Mouse (Mus musculus) right cerebral cortex, postnatal 25 days (tissue): ENCODE data around the gene Slc35b2.

Experiments
- DNase-seq: peaks from one replicate; pipeline ENCODE4 v3.0.0; 2022

Slc35b2 gene

DNA sequence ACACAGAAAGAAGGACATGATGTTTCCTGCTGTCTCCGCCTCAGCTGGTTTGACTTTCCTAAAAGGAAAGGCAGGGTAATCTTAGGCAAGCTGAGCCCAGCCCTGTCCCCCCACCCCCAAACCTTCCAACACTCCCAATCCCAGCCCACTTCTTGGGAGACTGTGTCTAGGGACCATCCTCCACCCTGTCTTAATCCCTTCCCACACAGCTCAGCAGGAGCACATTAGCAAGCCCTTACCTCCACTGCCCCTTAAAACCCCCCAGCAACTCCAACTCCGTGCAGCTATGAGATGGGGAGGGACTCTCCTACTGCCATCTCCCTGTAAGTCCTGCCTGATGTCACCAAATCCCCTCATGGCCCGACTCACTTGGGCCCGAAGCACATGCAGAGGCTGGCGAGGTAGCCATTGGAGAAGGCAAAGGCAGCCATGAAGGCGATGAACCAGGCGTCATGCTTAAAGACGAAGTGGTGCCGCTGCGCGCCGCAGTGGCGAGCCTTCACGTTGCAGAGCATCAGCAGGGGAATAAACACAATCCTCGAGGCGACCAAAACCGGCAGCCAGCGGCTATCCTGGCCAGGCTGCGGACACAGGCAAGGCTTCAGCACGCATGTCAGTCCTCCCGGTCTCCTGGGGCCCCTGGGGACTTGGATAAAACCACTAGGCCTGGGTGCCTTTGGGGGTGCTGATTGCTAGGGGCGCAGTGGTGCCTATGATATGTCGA is 22.2 kb downstream of the Slc35b2 start:
- no peak for DNase-seq

DNA sequence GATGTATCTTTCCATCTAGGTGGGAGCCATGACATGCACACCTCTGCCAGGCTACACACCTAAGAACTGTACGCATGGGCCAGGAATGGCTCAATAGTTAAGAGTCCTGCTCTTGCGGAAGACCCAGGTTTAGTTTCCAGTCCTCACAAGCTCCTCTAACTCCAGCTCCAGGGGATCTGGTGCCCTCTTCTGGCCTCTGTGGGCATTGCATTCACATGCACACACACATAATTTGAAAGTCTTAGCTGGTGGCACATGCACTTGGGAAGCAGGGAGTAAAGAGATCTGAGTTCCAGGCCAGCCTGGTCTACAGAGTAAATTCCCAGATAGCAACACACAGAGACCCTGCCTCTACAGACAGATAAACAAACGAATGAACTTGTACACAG is 22.8 kb downstream of the Slc35b2 start:
- DNase-seq: no peak

DNA sequence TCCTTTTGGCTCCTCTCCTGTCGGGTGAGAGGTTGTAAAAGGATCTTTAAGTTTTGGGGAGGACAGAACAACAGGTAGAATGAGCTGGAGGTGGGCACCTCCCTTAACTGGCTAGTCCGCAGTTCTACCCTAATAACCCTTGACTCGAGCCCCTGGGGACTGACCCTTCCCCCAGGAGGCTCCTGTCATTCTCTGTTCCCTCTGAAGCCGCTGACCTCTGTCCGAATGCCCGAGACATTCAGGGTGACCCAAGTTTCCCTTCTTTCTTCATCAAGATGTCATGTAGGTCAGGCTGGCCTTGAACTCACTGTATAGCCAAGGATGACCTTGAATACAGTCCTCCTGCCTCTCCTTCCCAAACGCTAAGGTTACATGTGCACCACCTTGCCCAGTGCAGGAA is 24.7 kb downstream of the Slc35b2 start:
- DNase-seq: no peak

DNA sequence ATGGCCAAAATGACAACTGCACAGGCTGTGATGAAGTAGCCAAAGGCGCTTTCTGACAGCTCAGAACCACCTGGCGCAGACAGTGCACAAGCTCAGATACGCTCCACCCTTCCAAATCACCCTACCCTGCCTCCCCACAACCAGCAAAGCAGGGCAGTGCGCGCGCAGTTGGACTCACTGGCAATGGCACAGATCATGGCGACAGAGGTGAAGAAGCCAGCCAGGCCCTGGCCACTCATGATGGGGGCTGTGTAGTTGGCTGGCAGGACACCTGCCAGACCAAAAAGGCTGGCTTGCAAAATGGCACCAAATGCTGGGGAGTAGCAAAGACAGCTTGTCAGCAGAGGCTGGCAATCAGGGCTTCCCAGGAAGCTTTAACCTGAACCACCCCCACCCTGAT is 25.6 kb downstream of the Slc35b2 start:
- DNase-seq: no peak

DNA sequence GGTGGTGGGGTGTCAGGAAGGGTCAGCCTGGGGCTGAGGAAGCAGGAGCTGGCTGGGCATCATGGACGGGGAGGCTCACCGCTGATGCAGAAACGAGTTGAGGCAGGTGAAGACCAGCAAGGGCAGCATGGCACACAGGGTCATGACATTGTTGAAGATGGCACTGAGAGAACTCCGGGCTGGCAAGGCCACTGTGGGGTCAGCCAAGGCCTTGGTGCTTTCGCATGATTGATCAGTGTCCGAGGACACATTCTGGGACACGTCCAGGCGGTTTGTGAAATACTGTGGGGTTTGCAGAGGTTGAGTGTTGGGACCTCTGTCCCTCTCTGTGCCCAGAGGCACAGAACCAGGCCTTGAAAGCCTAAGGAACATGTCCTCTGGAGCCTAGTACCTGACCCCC is 26.2 kb downstream of the Slc35b2 start:
- DNase-seq: no peak

DNA sequence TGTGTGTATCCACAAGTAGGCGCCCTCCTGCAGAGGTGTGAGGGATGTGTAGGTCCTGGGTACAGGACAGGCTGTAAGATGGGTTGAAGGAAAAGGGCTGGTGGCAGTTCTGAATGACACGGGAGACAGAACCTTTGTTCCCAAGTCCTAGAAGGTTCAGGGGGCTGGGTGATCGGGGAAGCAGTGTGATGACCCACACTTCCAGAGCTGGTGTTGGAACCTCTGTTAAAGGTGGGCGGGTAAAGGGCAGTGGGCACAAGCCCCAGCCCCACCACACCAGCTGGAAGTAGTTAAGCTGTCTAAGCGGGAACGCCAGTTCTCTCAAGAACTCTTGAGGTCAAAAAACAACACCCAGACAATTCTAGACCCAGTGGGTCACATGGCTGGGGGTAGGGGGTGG is 26.7 kb downstream of the Slc35b2 start:
- DNase-seq: no peak

DNA sequence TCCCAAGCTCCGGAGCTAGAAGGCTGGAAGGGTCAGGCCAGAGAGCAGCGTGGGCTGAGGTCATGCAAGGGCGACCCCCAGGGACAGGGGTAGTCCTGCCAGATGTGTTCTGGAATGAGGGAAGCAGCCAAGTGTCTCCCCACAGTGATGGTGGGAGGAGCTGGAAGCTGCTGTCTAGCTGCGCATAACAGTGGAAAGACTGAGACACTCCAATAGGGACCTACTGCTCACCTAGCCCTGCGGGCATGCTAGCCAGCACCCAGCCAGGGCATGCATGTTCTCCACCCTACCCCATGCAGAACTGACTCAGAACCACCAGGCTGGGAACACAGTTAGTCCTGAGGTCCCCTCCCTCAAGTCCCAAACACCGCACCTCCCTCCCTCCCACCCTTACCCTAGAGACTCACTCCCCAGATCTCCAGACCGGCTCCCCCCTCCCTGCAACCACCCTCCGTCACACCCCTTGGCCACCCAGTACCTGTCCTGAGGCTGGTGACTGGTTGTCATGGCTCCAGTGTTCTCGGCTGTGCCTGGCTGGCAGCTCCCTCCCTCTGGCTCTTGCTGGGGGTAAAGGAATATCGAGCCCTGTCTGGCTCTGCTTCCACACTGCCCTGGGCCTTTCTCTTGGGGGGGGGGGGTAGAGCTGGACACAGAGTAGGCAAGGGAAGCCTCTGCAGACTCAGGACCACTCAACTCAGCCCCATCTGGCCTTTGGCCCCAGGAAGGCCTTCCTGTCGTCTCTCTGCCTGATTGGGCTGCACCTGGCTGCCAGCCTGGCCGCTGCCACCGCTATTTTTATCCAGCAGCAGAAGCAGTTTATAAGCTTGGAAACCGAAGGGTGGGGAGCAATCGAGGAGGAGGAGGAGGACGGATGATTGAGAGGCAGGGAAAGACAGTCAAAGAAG is 28.3 kb downstream of the Slc35b2 start:
- DNase-seq: no peak

DNA sequence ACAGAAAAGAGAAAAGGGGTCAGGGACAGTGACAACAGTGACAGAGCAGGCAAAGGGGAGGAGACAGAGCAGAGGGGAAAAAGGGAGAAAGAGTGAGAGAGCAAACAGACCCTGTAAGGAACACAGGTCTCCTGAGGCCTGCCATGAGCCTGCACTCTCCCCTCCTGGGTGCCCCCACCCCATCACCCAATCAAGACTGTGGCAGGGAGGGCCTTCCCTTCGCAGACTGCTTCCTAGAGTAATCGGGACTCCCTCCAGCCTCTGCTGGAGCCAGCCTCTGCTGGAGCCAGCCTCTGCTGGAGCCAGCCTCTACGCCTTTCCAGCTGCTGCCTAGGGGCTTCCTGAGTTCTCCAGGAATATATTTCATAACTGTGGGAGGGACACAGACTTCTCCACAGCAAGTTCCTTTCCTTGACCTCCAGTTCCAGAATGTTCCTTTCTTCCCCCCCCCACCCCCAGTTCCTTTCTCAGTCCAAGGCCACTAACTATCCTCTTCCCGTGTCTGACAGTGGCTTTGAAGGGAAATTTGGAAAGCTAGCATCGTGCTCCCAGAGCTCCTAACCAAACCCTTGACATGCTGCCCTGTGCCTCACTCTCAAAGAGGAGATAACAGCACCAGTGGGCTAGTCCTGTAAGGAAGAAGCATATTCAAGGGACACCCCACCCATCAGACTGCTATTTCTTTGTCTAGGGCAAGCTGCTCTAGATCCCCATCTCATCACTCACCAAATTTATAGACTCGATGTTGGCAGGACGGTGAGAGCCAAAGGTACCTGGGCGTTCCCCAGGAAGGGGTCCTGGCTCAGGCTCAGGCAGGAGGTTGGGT is 29.1 kb downstream of the Slc35b2 start:
- no peak for DNase-seq

DNA sequence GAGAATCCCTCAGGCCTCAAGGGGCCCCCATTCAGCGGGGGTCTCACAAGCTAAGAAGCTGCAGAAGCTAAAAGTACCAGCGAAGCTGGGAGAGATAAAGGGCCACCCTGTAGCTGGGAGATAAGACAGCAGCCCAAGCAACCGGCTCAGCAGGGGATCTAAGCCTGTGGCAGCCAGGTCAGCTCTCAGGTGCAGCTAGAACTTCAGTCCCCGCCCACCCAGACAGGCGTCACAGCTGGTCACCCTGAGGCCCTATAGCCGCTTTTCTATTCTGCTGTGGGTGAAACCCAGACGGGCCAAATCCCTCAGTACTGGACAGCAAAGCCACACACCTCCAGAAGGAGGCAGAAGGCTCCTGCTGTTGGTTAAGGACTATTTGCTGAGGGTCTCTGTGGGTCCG is 29.8 kb downstream of the Slc35b2 start:
- no peak for DNase-seq

DNA sequence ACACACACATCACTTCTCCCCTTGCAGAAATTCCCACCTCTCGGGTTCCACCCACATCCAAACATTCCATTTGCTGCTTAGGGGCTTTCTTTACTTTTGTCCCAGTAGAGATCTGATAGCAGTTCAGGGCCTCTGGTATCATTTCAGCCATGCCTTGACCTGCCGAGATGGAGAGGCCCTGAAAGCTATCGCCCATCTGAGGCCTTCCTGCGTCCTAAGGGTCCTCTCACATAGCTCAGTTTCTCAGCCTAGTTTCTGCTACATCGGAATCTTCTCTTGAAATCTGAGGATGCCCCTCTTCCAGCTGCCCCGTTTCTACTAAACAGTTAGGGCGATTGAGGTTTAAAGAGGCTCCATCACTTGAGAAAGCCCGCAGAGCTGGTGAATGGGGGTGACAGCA is 30.5 kb downstream of the Slc35b2 start:
- DNase-seq: no peak

DNA sequence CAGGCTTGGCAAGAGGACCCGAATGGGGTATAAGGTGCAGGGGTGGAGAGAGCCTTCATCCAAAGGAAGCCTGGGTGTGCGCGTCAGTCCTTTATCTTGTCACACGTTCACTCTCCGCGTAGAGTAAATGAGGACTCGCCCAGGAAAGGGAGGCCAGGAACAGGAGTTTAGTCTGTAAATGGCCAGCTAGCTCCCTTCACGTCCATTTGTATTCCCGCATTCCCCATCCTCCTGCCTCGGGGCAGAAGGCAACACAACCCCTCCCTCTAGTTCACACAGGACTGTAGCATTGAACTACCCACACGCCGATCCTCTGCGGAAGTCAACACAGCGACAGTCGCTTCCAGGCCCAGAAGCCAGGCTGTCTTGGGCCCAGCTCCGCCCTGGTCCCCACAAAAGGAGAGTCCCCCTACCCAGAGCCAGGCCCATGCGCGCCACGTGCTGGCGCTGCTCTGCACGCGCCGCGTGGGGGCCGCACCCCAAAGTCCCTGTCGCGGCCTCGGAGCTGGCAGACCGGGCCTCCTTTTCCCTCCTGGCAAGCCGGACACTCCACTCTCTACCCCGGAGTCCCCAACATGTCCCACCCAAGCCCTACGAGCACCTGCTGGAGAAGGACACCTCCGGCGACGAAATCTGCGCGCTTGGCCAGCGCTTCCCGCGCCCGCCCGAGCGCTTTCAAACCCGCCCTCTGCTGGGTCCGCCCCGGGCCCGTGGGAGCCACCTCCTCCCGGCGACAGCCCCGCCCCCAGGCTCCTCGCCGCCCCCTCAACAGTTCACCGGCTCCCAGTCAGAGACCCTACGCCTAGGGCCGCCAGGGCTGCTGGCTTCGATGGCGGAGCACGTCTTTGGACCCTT is 31.4 kb downstream of the Slc35b2 start:
- peak; percentile 52 for DNase-seq

DNA sequence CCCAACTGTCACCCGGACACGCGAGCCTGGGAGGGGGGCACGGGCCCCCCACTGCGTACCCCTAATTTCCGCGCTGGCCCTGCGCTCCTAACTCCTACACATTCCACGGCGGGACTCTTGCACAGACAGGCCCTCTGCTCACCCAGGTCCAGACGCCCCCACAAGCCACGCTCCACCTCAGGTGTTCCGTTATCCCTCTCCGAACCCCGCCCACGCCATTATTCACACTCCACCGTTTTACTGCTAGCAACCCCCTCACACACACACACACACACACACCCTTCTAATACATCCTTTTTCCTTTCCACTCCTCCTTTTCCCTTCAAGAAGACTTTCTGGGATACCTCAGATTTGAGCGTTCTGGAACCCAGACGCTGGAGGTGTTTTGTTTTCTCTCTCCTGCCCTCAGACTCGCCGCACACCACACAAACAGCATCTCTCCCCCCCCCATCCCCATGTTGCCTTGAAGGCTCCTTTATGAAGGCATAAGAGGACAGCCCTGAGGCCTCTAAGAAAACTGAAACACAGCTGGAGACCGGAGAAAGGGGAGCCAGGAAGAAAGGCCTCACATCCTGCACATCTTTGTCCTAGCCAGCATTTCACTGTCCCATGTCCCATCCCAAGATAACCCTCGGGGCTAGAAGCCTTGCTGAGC is 32.2 kb downstream of the Slc35b2 start:
- DNase-seq: no peak

DNA sequence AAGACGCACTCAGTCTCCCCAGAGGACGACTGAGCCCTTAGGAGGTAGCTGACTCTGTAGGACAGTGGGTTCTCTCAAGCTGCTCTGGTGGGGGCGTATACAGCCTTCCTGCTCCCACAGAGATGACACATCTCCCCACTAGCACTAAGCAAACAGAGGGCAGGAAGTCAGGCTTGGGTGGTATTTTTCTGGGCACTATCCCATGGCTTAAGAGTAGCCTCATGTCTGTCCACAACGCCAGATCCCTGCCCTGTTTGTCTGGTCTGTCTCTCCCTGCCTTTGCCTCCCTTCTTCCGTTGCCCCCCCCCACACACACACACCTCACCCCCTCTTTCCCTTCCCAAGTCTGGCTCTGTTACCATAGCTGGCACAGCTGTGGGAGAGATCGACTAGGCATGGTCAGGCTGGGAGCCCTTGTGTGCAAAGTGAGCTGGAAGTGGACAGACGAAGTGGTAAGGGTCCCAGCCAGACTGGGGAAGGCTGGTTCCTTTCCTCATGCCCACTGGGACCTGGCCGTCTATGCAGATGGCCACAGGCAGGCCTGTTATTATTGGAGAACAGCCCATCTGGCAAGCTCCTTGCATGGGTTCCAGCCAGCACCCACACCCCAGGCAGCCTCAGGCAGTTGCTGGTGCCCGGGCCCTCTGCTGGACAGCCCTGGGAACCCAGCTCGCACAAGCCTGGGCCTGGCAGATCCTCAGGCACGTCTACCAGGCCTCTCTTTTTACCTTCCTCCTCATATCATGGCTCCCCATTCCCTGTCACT is 33.1 kb downstream of the Slc35b2 start:
- DNase-seq: peak; percentile 43

DNA sequence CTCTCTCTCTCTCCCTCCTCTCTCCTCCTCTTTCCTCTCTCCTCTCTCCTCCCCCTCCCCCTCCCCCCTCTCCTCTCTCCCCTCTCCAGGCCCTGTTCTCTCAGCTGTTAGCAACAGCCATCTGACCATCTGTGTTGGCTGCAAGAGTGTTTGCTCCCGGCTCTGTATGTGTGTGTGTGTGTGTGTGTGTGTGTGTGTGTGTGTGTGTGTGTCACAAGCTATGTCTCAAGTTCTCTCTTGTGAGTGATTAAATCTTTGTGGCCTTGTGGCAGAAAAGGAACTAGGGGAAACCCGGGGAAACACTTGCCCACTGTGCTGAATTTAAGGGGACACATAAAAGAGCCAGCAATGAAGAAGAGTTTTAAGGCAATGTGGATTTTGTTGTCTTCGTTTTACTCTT is 34.1 kb downstream of the Slc35b2 start:
- no peak for DNase-seq

DNA sequence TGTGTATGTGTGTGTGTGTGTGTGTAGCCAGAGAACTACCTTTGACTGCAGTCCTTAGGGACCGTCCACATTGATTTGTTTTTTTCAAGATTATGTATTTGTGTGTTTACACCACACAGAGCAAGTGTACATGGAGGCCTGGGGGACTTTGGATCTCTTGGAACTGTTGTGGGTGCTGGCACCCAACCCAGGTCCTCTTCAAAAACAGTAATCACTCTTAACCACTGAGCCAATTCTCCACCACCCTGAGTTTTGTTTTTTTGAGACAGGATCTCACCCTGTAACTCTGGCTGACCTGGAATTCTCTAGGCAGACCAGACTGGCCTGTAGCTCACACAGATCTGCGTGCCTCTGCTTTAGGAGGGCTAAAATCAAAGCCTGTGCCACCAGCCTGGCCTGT is 34.7 kb downstream of the Slc35b2 start:
- no peak for DNase-seq

DNA sequence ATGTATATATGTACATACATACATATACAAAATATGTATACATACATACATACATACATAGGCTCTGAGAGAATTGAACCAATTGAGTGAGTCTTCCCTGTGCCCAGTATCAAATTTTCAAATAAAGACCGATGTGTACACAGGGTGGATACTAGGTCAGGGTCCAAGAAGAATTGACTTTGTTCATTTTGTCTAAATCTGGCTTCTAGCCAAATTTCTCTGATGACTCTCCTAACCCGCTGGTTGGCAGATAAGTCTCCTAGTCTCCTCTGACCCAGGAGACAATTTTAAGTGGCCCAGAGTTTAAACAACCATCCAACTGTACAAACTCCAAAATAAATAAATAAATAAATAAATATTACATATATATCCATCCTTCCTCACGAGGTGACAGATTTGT is 35.2 kb downstream of the Slc35b2 start:
- no peak for DNase-seq

DNA sequence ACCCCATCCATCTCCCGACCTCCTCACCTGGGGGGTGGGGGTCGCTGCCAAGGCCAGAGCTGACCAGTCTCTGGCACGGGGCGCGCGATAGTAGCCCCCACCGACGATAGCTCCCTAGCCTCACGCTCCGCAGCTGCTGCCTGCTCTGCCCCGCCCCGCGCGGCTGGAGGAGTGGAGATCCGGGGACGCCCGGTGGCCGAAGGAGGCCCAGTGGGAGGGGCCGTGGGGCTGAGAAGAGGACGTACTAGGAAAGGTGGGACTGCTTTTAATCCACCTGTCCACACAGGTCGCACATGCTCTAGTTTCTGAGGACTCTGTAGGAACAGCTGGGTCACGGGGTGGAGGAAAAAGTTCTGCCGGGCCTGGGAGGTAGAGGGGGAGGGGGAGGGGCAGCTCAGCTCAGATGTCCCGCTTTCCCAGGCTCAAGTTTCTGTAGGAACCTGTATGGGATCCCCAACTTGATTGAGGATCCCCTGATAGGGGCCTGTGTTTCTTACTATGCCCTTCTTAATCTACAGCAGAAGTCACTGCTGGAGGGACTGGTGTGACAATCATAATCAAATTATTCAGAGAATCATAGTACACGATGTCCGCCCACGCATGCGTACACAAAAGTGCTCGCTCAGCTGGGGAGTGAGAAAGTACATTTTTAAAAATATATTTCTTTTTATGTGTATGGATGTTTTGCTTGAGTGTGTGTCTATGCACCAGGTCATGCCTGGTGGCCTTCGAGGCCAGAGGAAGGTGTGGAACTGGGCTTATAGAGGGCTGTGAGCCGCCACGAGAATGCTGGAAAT is 36.0 kb downstream of the Slc35b2 start, which contains the start of gene Slc29a1:
Slc29a1 (minus strand) TSS at position 161 of the 797 bp plus-strand sequence.
- no peak for DNase-seq

DNA sequence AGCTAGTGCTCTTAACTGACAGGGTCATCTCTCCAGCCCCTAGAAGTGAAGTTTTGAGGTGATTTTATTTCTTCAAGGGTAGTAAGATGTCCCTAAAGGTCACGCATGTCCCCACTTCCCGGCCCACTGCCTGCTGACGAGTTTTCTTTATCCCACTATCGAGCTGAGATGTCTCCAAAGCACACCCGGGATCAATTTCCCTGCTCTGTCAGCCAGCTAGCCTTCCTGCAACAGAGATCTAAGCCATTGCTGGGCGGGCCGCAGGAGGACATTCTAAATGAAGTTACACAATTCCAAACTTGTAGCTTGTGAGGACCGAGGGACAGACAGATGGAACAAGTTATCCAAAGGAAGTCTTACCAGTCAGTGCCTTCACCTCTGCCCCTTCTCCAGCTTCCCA is 36.6 kb downstream of the Slc35b2 start:
- DNase-seq: no peak

DNA sequence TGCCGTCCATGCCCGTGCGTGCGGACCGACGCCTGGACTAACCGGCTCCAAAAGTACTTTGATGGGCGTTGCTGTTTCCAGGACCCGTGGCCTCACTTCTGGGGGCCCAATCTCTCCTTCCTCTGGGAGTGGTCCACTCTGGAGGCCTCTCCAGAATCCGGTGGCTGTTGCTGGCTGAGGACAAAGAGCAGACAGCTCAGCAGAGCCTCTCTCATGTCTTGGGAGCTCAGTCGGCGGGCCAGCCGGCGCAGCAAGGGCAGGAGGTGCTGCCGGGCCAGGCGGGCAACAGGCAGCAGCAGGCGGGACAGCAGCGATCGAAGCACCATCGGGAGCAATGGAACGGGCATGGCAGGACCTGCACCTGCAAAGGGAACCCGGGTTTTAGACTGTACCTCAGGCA is 37.7 kb downstream of the Slc35b2 start:
- DNase-seq: no peak

DNA sequence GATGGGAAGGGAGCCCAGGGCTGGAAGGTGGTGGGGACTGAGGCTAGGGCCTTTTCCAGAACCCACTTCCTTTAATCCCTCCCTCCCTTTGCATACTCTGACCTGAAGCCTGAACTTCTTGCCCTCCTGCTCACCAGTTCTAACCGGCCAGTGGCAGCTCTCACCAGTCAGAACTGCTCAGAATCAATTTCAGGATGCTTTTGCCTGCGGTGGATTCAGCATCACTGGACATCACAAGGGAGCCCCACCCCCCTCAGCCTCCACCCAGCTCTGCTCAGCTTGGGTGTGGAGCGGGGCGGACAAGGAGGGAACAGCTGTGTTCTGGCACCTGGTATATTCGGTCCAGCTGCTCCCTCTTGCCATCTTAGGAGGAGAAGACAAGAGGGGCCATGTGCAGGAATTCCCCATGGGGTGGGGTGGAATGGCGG is 38.2 kb downstream of the Slc35b2 start, which contains the start of gene Mymx:
Mymx (minus strand) TSS at position 226 of the 428 bp plus-strand sequence.
- no peak for DNase-seq
